Mouse (Mus musculus): ENCODE results near the gene Drosha.

- no peak for TF ChIP-seq POLR2A (IDR thresholded peaks at IDR 0.05; ENCODE audit: control insufficient read depth, low read depth, low read length)
- no peak for TF ChIP-seq CTCF (IDR thresholded peaks at IDR 0.05; ENCODE audit: control insufficient read depth, insufficient read depth, insufficient replicate concordance, low read depth, low read length)
Measured at GRCm38 (mm10) chr15:12781729-12782326, 42.8 kb upstream of the Drosha start.

All from testis, adult 2 months (tissue).